Mouse (Mus musculus) gastrocnemius, adult 2 months (tissue): ENCODE data around the gene Tmod2. TPM values are rescaled to one million over a fixed set of nuclear protein-coding genes. Genes with fewer than 3 reads are reported as not detected.
"Not testable (repeated sequence)": the region's sequence is repeated elsewhere in the genome, so short reads cannot be mapped to it uniquely, and the experiment has no call there.

Experiments
- DNase-seq: peaks from one replicate; pipeline ENCODE4 v3.0.0; 2022
- H3K27ac ChIP-seq: fragments of 200-600 bp; 2 replicates; pipeline ENCODE4 v1.8.1; 2022; ENCODE audit warnings: mild to moderate bottlenecking
- H3K4me3 ChIP-seq: fragments of 200-600 bp; 2 replicates; pipeline ENCODE4 v1.8.1; 2022; ENCODE audit warnings: mild to moderate bottlenecking, moderate library complexity
- CTCF ChIP-seq: fragments of 200-600 bp; IDR thresholded peaks from 2 replicates; pipeline ENCODE4 v1.8.1; 2022; ENCODE audit warnings: antibody characterized with exemption, mild to moderate bottlenecking, moderate library complexity
- intact Hi-C: fragments of 180-260 bp; cut with DNase I; formaldehyde crosslinking; loops from one replicate; pipeline ENCODE4 v1.15.1; 2025
- long read RNA-seq, 2 experiments: library from polyadenylated mRNA; stranded (forward); transcript quantifications; one replicate each; pipeline ENCODE4 v2.0.0; 2021
- total RNA-seq, 2 experiments: library from RNA; stranded (reverse); gene quantifications; 2 replicates each; pipeline ENCODE4 v1.2.3; 2021

Gene Tmod2
- total RNA-seq, result 1 to 10 TPM; 5.4 to 5.6 TPM
- long read RNA-seq, experiment 1, full-length matches to known transcripts, result 1 of 3 reads
- long read RNA-seq, experiment 1, partial matches to known transcripts, result 0 of 3 reads
- long read RNA-seq, experiment 1, other reads (novel, unspliced or antisense), result 2 of 3 reads
- long read RNA-seq, experiment 2, result 0 reads

DNA sequence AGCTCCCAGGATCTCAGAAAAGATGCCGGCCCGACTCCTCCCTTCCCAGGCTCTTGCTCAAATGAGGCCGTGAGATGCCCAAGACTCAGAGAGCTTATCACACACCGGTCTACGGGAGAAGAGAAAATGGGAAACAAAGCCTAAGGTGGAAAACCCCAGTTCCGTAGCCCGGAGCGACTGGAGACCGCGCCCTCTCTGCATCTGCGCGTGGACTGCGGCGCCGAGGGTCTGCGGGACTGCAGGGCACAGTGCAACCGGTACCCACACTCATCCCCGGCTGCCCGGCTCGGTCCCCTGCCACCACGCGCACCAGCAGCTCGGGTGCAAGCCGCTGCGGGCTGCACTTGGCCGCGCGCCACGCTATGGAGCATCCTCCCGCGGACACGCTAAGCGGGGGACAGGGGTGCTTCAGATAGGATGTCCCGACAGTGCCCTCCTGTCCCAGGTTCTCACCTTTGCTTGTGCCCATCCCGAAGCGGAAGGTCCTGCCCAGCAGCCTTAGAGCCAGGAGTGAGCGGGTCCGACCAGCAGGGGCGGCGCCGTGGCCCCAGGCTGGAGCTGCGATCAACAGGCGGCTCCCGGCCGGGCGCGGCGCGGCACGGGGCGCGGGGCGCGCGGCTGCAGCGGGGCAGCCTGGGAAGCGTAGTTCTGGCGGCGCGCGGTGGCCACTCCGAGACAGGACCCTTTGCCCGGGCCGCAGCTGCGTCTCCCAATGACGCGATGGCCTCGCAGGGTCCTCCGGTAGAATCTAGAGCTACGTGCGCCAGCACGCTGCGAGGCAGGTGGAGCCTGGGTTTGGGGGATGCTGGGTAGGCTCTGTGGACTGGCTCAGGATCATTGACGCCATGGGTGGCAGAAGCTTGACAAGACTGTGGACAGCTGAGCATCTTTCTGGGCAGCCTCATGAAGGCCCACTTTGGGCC lies at the start of gene Tmod2:
Gene Tmod2 (minus strand): TSS at position 755 of the 923 bp plus-strand sequence.
- intact Hi-C loops, result no loop called here
- Histone ChIP-seq H3K27ac (peak within 1 kb of the TSS; percentile 78), H3K4me3 (peak within 1 kb of the TSS; percentile 78)
- DNase-seq, result peak; percentile 72
- peak; percentile 14; the same call in 1 of the 2 replicates for TF ChIP-seq CTCF

DNA sequence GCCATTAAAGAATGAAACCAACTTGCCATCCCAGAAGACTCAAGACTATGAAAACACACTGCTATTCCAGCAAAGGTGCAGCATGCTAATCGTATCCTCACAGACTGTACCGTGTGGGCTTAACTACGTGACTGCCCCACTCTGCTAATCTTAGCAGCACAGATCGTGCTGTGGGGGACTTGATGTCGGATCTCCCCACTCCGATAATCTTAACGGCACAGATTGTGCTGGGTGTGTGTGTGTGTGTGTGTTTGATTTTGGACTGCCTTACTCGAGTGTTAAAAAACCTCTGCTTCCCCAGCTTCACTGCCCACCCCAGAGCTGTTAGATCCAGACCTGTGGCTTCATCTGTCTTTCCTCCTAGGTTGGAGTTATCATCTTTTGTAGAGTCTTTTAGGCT lies 49.8 kb upstream of the Tmod2 start:
- intact Hi-C loops, result no loop called here
- Histone ChIP-seq H3K4me3 (no peak overlapping the region), H3K27ac (no peak overlapping the region)
- no peak for TF ChIP-seq CTCF
- DNase-seq, result no peak

DNA sequence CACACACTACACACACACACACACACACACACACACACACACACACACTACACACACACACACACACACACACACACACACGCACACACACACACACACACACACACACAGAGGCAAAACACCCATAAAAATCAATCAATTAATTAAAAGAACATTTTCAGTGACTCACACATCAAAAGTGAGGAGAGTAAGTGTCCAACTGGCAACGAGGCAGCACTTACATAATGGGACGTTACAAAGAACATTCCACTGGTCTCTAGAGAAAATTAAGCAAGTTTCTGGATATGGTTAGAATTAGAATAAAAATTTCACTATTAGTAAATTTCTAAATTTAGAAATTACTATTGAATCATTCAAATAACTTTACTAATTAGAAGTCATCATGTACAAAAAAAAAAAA lies 45.3 kb upstream of the Tmod2 start:
- intact Hi-C loops, H3K27ac ChIP-seq, H3K4me3 ChIP-seq: not testable (repeated sequence)
- DNase-seq, result peak; percentile 62

DNA sequence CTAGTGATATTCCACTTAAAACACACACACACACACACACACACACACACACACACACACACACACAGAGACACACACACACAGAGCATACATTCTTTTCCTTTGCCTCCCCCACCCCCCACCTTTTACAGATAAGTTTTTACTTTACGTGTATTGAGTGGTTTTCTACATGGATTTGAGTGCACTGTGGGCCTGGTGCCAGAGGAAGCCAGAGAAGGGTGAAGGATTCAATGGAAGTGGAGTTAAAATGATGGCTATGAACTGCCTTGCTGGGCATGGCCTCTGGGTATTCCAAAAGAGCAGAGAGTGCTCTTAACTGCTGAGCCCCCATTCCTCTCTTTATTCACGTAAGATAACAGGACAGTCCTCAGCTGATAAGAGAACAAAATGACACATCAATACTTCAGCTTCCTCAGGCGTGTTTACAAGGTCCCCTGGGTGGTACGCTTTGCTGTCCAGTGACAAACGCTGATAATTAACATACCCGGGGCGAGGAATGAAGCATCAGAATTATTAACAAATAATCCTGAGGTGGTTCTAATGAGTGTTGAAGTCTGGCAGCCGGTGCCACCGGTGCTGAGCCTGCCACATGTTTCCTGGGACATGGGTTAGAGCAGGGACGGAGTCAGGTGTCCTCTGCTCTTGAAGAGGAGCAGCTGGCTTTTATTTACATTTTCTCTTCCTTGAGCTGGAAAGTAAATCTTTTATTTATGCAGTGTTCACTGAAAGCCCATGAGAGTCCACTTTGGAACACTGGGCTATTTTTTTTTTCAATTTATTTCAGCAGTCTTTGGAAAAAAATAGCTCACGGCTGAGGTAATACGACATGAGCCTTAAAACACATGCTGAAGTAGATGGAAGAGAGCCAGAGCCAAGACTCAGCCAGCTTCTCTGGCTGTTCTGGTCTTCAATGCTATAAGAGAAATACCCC lies 43.1 kb upstream of the Tmod2 start:
- peak overlapping the region; percentile 39 for H3K4me3 ChIP-seq
- no peak for TF ChIP-seq CTCF
- intact Hi-C loops, result no loop called here
- H3K27ac ChIP-seq, result peak overlapping the region; percentile 79
- peak; percentile 65 for DNase-seq

DNA sequence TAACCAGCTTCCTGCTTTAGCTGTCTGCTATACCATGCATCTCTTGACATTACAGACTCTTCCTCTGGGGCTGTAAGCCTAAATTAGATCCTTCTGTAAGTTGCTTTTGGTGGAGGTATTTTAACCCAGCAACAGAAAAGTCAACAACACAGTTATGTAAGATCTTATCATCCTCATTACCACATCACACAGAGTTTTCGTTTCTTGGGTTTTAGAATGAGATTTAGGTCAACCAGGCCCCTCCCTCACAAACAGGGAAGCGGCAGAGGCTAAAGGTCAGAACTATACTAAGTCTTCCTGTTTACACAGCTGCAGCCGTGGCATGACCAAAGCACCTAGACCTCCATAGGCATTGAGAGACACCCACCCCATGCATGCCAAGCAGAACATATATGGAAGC lies 34.3 kb upstream of the Tmod2 start:
- intact Hi-C loops, result no loop called here
- Histone ChIP-seq H3K27ac (no peak overlapping the region), H3K4me3 (no peak overlapping the region)
- no peak for DNase-seq
- TF ChIP-seq CTCF, result no peak

DNA sequence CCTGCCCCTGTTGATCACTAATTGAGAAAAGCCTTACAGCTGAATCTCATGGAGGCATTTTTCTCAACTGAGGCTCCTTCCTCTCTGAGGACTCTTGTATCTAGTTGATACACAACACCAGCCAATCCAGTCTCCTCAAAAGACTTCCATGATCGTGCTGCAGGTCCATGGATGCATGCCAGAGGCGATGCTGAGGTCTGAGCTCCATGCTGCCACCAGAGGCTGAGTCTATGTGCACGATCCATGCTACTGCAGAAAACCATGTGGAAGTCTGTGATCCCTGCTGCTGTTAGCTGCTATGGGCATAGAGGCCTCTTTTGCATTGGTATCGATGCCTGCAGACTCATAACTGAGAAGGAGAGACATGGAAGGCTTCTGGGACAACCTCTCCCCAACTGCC lies 23.1 kb upstream of the Tmod2 start:
- DNase-seq, result no peak
- intact Hi-C loops, result no loop called here
- no peak for TF ChIP-seq CTCF
- H3K27ac ChIP-seq, result no peak overlapping the region
- H3K4me3 ChIP-seq, result no peak overlapping the region

DNA sequence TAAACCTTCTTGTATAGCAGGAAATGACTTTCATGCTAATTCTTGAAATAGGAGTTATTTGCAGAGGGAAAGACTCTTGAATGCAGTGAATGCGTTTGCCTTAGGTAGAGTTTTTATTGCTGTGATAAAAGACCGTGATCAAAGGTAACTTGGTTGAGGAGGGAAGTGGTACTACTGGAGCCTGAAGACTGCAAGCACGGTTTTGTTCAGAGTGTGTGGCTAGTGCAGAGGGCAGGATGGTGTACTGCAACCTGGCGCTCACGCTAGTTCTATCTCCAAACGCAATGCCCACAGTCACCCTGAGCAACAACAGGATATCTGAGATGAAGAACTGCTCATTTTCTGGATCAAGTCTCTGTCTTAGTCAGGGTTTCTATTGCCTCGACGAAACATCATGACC lies 22.5 kb upstream of the Tmod2 start:
- TF ChIP-seq CTCF, result no peak
- Histone ChIP-seq H3K27ac (no peak overlapping the region), H3K4me3 (no peak overlapping the region)
- DNase-seq, result no peak
- intact Hi-C loops, result no loop called here

DNA sequence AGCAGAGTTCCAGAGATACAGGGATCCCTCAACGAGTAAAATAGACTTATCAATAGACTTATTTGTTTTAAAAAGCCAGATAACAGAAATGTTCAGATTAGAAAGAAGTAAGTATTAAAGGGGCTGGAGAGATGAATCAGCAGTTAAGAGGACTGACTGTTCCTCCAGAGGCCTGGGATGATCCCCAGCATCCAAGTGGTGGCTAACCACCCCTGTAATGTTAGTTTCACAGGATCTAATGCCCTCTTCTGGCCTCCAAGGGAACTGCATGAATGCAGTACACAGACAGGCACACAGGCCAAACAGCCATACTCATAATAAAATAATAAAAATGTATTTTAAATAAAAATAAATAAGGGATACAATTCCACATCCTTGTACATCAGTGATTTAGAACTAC lies 21.8 kb upstream of the Tmod2 start:
- intact Hi-C loops, result no loop called here
- H3K4me3 ChIP-seq, result no peak overlapping the region
- peak; percentile 63 for TF ChIP-seq CTCF
- no peak overlapping the region for H3K27ac ChIP-seq
- DNase-seq, result peak; percentile 39

DNA sequence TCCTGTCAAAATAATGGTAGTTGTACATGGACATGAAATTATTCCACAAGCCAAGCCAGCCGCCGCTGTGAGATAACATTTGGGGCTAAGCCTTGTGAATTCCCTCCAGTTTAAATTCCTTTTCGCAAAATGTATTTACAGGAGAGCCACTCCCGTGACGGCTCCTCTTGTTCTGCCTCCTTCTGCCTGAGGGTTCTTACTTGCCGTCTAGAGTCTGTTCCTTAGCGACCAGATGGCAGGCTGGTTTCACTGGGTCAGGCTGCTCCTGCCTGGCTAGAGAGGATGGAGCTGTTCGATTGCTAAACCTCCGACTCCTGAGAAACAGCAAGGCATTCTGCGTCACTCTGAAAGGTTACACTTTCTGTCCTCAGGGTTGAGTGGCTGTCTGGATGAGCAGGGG lies 21.0 kb upstream of the Tmod2 start:
- DNase-seq, result no peak
- Histone ChIP-seq H3K27ac (peak overlapping the region; percentile 43), H3K4me3 (no peak overlapping the region)
- intact Hi-C loops, result no loop called here
- no peak for TF ChIP-seq CTCF

DNA sequence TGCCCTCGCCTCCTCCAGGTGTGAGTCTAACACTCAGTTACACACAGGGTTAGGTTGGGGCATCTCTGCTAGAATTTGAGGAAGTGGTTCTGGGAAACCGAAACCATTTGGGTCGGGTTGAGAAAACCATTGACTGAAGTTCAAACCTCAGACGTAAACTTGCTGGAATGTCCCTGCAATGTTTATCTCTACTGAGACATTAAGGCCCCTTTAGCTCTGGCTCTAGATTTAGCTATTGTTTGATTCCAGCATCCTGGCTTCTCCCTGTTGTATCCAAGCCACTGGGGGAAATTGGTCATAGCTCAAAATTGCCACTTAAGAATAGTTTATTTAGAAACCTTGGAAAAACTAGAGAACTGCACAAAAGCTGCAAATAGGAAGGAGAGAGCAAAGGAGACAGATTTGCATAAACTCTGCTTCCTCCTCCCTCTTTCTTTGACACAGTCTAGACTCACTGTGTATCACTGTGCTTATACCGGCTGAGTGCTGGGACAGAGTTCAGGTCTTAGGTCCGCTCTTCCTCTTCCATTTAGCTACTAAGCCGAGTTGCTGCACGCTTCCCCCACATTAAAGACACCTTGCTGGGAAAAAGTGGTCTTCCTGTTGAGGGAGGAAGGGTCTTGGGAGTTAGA lies 19.8 kb upstream of the Tmod2 start:
- peak overlapping the region; percentile 71 for H3K27ac ChIP-seq

DNA sequence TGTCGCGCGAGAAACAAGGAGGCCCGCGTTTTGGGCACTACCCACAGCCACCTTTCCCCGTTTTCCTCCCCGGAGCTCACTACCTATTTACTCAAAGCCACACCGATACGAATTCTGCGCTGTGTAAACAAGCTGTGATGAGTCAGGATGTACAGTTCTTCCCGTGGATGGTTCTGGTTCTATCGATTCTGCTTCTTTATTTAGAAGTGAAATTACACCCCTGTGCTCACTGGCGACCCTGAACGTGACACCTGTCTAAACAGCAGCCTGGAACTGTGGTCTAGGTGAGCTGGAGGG lies 15.1 kb upstream of the Tmod2 start:
- Histone ChIP-seq H3K27ac (peak overlapping the region; percentile 87), H3K4me3 (peak overlapping the region; percentile 92)
- DNase-seq, result no peak
- TF ChIP-seq CTCF, result no peak
- intact Hi-C loops, result no loop called here

More for the DNA sequence above, 19.8 kb upstream of the Tmod2 start:
- no peak overlapping the region for H3K4me3 ChIP-seq
- no peak for DNase-seq
- intact Hi-C loops, result no loop called here
- no peak for TF ChIP-seq CTCF

DNA sequence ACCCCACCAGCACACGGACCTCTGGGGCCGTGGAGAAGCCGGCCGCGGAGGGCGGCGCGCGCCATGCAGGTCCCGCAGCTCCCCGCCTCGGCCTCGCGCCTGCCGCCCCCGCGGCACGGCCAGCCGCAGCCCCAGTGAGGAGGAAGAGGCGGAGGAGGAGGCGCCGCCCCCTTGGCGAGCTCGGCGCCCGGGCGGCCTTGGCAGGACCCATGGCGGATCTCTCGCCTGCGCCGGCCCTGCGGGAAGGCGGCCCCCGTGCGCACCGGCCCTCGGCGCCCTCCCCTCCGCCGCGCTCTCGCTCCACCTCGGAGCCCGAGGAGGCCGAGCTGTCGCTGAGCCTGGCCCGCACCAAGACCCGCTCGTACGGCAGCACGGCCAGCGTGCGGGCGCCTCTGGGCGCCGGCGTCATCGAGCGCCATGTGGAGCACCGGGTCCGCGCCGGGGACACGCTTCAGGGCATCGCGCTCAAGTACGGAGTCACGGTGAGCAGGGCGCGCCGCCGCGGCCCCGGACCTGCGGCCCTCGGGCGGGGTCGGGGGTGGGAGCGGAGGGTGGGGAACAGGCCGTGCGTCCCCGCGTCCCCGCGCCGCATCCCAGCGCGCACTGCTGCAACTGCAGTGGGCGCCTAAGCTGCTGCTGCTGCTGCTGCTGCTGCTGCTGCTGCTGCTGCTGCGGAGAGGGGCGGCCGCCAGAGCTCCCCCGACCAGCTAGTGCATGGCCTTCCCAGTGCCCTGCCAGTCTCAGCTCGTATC lies 14.6 kb upstream of the Tmod2 start, which contains the start of gene Lysmd2:
Gene Lysmd2 (plus strand): TSS at position 186 of the 752 bp plus-strand sequence.
- no peak for TF ChIP-seq CTCF
- H3K27ac ChIP-seq, result peak within 1 kb of the TSS; percentile 87
- intact Hi-C loops, result no loop called here

More for the DNA sequence above, 14.6 kb upstream of the Tmod2 start, which contains the start of gene Lysmd2:
- peak; percentile 92 for DNase-seq
- peak within 1 kb of the TSS; percentile 92 for H3K4me3 ChIP-seq
